Mouse (Mus musculus): ENCODE data around the gene Ankle2. TPM values are rescaled to one million over a fixed set of nuclear protein-coding genes. Genes with fewer than 3 reads are reported as not detected.
A peak's percentile ranks its signal among the peaks of the same experiment; 100 is the strongest.

The Ankle2 gene
- total RNA-seq (2021): 10 to 100 TPM; 47.2 to 48.3 TPM
- long read RNA-seq, experiment 1, full-length matches to known transcripts: 10 of 15 reads
- long read RNA-seq, experiment 1, partial matches to known transcripts: 1 of 15 reads
- long read RNA-seq, experiment 1, other reads (novel, unspliced or antisense): 4 of 15 reads
- long read RNA-seq, experiment 2, full-length matches to known transcripts: 33 of 49 reads
- long read RNA-seq, experiment 2, partial matches to known transcripts: 12 of 49 reads
- long read RNA-seq, experiment 2, other reads (novel, unspliced or antisense): 4 of 49 reads

DNA sequence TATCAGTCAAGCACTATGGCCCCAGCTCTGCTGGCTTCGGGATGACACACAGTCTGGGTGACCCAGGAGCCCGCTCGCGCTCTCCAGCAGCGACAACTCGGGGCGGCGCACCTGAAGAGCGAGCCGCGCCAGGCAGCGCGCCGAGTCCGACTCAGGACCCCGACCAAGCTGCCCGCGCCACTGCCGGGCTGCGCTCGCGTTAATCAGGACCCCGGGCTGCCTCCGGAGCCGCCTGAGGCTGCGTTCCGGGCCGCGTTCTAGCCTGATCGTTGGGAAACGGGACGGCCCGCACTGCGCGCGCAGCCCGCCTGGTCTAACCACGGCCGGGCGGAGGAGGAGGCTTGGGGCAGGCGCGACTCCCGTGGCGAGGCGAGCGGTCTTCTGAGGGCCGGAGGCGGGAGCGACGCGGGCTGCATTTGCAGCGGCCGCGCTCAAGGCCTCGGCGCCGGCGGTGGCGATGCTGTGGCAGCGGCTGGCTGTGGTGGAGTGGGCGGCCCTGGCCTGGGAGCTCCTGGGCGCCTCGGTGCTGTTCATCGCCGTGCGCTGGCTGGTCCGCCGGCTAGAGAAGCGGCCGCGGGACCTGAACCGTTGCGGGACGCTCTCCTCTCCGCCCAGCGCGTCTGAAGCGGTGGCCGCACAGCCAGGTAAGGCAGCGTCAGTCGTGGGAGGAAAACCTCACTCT is at the start of gene Ankle2:
TSS of gene Ankle2 (plus strand) at position 225 of the 682 bp plus-strand sequence.
- peak; percentile 88 to 89 for DNase-seq (ENCODE audit: low spot score in 2 of 2)

DNA sequence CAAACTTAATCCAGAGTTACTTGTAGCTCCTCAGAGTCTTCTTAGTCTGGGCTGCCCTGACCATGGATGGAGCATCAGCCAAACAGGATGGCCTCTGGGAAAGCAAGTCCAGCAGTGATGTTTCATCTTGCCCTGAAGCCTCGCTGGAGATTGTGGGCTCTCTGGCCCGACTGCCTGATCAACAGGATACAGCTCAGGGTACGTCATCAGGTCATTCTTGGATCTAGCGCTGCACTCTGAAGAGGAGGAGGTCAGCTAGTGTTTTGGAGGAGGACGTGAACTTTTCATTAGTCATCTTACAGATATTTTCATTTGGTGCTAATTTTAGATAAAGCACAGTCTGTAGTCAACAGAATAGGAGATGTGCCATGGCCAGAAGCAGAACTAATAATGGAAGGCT is 49.1 kb upstream of the Ankle2 start:
- DNase-seq (ENCODE audit: low spot score in 2 of 2): no peak

DNA sequence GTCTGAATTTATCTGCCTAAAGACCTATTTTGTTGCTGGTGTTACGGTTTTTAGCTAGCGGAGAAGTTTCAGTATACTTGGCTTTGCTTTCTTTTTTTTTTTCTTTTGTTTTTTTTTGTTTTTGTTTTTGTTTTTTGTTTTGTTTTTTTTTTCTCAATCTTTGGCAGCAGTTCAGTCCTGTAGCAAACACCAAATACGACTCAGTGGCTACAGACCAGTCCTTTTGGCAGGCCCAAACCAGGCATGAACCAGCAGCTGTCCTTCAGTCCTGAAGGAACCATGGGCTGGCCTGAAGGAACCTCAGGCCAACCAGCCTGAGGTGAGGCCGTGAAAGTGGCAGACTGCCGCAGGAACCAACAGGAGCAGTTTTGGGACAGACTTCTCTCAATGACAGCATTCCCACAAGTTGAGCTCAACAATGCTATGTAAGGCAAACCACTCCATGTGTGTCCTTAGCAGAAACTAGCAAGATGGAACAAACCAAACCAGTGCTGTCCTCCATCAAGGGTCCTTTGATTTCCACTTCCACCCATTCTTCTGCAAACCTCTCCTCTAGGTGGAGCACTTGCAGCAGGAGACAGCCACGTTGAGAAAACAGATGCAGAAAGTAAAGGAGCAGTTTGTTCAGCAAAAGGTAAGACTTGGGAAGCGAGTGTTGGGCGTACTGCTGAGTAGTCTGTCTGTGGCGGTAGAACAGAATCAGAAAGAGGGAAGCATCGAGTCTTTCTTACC is 27.5 kb upstream of the Ankle2 start:
- DNase-seq (ENCODE audit: low spot score in 2 of 2): no peak

DNA sequence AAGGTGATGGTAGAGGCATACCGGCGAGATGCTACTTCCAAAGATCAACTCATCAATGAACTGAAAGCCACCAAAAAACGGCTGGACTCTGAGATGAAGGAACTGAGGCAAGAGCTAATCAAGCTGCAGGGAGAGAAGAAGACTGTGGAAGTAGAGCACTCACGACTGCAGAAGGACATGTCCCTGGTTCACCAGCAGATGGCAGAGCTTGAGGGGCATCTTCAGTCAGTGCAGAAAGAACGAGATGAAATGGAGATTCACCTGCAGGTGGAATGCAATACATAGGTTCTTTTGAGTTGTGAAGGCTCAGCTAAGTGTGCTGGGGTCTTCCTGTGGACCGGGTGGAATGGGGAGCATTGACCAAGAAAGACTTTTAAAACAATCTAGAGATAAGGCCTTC is 26.0 kb upstream of the Ankle2 start:
- no peak for DNase-seq (ENCODE audit: low spot score in 2 of 2)

DNA sequence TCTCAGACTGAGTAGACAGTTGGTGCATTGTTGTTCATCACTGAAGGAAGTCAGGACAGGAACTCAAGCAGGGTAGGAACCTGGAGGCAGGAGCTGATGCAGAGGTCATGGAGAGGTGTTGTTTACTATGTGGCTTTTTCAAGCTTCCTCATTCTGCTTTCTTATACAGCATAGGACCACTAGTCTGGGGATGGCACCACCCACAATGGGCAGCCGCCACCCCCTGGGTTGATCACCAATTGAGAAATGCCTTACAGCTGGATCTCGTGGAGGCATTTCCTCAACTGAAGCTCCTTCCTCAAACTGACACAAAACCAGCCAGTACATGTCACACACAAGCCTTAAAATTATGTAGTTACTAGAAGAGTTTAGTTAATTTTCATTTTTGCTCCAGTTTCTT is 19.5 kb upstream of the Ankle2 start:
- no peak for DNase-seq (ENCODE audit: low spot score in 2 of 2)

DNA sequence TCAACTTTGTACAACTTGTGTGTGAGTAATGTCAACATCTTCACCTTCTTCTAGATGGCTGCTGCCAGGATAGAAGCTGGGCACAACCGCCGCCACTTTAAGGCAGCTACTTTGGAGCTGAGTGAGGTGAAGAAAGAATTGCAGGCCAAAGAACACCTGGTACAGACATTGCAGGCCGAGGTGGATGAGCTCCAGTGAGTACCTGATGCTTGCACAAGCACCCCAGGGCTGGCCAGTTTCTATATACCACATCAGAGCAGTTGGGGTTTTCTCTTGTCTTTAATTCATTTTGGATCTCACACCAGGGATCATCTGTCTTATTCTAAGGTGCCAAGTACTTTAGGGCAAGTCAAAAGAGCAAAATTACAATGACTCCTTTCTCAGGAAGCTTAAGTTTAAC is 14.0 kb upstream of the Ankle2 start:
- DNase-seq (ENCODE audit: low spot score in 2 of 2): no peak

DNA sequence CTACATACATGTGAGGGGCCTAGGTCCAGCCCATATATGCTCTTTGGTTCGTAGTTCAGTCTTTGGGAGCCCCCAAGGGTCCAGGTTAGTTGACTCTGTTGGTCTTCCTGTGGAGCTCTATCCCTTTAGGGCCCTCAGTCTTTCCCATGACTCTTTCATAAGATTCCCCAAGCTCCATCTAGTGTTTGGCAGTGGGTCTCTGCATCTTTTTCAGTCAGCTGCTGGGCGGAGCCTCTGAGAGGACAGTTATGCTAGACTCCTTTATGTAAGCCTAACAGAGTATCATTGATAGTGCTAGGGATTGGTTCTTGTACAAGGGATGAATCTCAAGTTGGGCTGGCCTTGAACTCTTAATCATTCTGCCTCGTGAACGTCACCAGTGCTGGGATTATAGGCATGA is 10.5 kb upstream of the Ankle2 start:
- DNase-seq (ENCODE audit: low spot score in 2 of 2): no peak

DNA sequence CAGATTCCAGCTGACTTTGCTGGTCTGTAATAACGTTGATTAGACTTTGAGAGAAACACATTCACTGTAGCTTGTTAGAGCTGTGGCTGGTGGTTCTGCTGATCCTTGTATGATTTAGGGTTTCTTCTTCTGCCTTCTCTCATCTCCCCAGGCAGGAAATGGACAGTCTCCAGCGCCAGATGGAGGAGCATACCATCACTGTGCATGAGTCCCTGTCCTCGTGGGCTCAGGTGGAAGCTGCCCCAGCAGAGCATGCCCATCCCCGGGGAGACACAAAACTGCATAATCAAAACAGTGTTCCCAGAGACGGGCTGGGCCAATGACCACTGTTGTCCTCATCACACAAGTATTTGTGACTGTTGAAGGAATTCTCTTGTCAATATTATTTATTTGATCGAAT is 8.0 kb upstream of the Ankle2 start:
- DNase-seq (ENCODE audit: low spot score in 2 of 2): no peak

DNA sequence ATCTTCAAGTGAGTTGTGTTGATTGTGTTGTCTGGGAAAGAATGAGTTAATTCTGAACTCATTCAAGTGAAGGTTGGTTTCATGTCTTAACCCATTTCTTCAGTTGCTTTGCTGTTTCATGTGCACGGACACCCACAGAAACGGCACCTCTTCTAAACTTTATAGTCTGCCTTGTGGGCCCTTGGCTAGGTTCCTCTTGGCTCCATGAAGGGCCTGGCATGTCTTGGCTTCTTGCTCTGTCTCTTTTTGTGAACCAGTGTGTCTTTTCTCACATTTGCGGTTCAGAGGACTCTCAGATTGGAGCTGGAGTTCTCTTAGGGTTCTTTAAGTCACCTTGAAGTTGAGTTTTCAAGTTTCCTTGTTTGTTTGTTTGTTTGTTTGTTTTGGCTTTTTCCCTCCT is 5.7 kb upstream of the Ankle2 start:
- no peak for DNase-seq (ENCODE audit: low spot score in 2 of 2)

DNA sequence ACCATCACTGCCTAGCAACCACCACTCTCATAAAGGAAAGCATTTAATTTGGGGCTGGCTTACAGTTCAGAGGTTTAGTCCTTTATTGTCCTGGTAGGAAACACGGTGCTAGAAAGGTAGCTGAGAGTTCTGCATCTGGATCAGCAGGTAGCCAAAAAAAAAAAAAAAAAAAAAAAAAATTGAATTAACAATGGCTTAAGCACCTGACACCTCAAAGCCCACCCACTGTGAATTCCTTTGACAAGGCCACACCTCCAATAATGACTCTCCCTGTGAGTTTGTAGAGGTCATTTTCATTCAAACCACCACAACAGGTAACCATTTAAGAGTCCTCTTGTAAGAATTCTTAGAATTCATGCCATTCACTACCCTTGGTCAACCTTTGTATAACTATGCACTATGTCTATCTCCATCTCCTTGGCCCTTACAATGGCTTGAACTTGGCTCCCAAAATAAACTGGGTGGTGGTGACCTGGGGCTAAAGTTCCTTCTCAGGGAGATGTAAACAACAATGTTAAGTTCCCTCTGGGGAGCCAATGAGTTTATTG is 3.4 kb upstream of the Ankle2 start:
- no peak for DNase-seq (ENCODE audit: low spot score in 2 of 2)

DNA sequence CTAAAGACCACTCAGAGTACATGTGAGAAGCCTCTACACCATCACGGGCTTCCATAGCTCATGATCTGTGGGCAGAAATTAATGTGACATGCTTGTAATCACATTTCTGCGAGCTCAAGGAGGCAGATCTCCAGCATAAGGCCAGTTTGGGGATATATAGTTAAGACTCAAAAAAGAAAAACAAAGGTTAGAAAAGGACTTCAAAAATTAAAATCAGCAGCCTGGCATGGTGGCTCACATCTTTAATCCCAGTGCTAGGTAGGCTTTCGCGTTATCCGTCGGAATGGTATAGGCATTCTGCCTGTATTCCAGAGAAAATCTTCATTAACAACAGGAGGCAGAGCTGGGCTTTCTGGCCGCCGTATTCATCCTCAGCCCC is 414 bp upstream of the Ankle2 start:
- DNase-seq (ENCODE audit: low spot score in 2 of 2): no peak

DNA sequence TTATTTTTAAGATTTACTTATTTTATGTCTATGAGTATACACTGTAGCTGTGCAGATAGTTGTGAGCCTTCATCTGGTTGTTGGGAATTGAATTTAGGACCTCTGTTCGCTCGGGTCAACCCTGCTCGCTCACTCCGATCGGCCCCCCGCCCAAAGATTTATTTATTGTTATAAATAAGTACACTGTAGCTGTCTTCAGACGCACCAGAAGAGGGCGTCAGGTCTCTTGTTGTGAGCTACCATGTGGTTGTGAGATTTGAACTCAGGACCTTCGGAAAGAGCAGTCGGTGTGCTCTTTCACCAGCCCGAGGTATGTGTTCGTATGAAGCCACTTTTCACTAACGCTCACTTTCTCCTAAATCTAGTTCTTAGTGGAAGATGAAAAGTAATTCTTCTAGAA is 834 bp downstream of the Ankle2 start:
- DNase-seq (ENCODE audit: low spot score in 2 of 2): no peak

DNA sequence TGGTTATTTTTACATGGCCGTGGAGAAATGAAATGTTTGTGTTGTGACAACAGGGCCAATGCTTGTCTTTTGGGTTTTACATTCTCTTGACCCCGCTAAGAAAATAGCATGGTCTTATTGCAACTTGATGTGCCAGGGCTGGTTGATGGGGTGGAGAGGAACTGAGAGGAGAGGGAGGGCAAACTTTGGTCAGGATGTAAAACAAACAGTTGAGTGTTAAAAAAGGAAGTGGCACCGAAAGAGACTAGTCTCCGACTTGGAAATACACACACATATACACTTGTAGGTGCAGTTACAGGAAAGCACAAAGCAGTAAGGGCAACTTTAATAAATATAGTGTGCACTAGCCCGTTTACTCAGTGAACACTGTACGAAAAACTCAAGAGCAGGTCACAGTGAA is 1.5 kb downstream of the Ankle2 start:
- DNase-seq (ENCODE audit: low spot score in 2 of 2): no peak

DNA sequence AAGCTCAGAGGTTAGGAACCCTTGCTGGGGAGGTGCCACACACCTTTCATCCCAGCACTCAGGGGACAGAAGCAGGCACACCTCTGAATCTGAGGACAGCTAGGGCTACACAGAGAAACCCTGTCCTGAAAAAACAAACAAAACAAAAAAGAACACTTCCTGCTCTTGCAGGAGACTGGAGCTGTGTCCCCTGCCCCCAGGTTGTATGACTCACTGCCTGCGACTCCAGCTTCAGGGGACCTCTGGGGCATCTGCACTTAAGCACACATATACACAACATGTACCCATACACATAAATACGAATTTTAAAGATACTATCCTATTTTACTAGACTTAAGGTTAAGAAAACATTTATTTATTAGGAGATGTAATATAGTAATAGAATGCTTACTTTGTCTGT is 13.3 kb downstream of the Ankle2 start:
- no peak for DNase-seq (ENCODE audit: low spot score in 2 of 2)

DNA sequence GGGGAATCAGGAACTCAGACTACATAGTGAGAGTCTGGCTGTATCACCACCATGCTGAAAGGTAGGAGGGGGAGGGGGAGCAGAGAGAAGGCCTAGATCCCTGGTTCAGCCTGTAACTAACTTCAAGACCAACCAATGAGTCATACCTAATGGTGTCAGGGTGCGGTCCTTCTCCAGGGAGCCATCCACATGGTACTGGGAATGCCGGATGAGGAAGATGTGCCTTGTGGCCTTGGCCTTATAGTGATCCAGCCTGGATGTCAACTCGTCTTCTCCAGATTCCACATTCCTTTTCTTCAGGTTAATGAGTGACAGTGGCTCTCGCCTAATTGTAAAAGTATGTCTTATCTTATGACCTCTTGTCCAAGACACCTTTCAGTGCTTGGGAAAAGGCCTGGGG is 36.1 kb downstream of the Ankle2 start:
- DNase-seq (ENCODE audit: low spot score in 2 of 2): no peak

DNA sequence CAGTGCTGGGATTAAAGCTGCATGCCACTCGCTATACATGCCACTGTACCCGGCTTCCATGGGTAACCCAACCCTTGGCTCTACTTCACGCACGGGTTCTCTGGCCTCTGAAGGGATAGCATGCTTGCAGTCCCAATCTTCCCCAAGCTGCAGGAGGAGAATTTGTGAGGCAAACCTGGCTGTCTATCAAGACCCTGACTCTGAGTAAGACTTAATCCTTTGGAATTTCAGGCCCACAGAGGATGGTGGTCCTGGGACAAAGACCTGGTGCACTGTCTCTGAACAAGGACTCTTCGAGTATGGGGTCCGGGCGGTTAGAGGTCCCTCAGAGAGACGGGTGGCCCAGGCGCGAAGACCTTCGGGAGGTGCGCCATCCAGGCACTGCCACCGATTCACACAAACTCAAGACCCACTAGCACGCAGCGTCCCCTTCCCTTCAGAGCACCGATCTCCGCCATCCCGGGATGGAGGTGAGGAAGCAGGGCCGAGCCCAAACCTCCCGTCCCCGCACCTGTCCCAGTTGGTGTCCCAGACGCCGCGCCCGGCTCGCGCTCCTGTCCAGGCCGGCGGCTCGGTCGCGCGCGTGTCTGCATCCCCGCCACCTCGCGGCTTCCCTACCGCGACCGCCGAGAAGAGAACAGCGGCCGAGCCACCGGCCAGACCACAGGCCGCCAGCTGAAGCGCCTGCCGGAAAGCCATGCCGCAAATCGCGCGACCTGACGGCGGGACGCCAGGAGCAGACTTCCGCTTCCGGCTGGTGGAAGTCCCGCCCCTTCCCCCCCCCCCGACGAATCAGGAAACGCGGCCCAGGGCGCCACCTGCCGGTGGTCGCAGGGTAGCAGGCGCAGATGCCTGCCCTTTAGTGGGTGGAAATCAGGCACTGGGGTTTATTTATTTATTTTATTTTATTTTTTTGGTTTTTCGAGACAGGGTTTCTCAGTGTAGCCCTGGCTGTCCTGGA is 38.6 kb downstream of the Ankle2 start, which contains the start of gene Pgam5:
TSS of gene Pgam5 (minus strand) at position 773 of the 961 bp plus-strand sequence.
- DNase-seq (ENCODE audit: low spot score in 2 of 2): peak; percentile 83 to 85

DNA sequence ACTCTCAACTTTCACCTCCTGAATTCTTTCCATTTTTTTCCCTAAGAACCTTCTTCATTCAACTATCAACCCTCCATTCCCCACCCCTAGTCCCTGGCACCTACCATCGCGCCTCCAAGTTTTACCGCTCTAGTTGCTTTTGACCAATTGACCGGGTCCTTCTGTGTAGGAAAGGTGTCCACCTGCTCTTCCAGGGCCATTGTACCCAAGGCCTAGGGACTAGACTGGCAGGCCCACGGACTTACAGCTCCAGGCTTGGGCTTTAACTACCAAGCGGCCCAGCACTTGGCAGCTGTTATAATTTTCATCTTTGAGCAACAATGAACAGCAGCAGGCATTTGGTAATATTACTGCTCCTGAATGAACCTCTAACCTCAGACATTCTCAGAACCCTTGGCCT is 39.4 kb downstream of the Ankle2 start:
- no peak for DNase-seq (ENCODE audit: low spot score in 2 of 2)

DNA sequence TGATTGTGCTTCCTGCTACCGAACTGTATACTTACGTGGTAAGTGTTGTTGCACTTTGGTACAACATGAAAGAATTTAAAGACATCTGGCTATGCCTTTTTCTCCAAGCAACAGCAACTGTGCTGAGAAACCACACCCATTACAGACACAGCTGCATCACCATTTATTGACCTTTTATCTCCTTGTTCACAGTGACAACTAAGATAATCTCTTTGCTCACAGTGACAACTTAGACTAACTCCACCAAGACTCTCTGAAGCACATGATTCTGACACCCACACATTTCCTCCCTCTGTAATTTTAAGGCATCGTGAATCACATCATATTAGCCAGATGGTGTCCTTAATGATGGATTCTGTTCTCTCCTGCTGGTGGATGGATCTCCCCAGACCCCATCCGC is 43.3 kb downstream of the Ankle2 start:
- no peak for DNase-seq (ENCODE audit: low spot score in 2 of 2)

DNA sequence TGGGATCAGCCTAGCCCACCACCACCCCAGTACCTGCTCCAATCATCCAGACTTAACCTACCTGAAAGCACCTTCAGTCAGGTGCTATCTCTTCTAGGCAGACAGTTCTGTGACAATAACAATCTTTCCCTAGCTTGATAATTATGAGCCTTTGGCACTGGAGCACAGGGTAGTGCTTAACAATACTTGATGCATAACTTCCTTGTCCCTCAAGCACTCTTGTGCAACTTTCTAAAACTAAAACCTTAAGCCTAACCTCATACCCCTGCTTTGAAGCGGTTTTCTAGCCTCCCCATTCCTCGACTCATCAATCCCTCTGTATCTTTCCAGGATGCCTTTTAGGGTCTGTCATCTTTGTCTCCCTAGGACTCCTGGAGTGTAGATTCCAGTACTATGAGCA is 44.0 kb downstream of the Ankle2 start:
- DNase-seq (ENCODE audit: low spot score in 2 of 2): no peak

DNA sequence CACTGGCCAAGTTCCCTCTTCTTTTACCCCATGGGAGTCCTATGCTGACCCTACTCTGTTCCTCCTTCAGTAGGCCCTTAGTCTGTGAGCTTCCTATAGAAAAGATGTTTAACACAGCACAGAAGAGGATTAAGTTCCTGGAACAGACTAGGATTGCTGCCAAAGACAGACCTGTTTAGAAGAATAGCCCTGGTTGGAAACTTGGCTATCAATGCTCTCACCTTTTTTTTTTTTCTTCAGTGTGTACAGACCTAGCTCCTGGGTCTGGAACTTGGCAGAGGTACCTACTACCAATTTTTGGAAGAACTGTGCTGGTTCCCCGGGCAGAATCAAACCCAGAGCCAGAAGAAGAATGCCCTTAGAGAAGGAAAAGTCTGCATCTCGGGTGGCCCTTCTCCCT is 45.6 kb downstream of the Ankle2 start:
- DNase-seq (ENCODE audit: low spot score in 2 of 2): no peak

DNA sequence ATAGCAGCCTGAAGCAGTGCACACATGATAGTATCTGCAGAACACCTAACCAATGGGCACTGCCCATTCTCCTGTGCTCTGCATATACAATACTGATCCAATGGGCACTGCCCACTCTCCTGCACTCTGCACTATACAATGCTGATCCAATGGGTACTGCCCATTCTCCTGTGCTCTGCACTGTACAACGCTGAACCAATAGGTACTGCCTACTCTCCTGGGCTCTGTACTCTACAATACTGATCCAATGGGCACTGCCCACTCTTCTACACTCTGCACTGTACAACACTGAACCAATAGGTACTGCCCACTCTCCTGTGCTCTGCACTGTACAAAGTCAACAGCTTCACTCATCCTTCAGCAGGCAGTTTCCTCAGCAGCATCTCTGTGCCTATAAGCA is 46.1 kb downstream of the Ankle2 start:
- no peak for DNase-seq (ENCODE audit: low spot score in 2 of 2)
